Mouse (Mus musculus) urinary bladder, postnatal 36 days (tissue): ENCODE results near the gene Cstad.

Experiments used
- DNase-seq, 2 experiments: peaks; one replicate each; pipeline ENCODE4 v3.0.0; 2022; ENCODE audit warnings: low spot score in 2 of 2, mixed read lengths in 1 of 2

The Cstad gene

DNA sequence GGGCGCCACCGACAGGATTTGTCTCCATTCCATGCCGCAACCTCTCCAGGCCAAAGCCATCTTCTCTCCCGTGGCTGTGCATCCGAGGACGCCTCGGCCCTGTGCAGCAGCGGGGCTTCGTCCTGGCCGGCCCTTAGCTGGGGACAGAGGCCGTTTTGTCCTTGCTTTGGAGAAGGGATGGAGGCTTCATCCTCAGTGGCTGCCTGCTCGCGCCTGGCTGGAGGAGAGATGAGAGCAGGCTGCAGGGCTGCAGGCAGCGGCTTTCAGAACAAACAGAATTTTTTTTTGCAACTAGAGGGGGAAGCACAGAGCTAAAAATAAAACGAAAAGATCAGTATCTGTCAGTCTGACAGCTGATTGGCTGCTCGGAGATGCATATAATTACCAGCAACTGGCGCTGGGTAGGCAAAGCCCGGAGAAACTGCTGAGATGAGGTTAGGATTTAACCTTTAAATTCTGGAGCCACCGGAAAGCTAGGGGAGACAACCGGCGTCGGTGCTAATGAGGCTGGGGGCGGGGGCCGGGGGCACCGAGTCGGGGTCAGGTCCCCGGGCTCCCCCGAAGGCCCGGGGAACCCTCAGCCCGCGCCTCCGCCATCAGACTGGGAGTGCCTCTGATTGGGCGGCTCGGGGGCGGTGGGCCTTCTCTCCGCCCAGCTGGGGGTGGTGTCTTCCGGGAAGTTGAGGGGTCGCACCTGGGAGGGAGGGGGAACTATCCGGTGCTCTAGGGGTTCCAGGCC is at the start of gene Cstad:
Gene Cstad, plus strand, starts transcription at position 400 of the 739 bp plus-strand sequence.
- DNase-seq = peak; percentile 55 to 57

DNA sequence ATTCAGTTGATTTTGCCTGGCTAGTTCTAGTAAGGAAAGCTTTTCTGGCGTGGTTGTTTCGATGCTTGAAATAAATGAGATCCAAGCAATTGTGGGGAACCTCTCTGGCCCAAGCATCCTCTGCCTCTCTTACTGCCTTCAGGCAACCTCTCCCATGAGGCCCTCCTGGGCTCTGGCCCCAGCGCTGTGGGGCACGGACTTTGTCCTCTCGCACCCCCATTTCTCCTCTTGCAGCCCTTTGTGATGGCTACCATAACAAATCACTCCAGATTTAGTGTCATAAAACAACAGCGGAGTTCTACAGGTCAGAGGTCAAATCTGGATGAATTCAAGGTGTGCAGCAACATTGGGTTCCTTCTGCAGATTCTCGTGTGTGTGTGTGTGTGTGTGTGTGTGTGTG is 49.1 kb upstream of the Cstad start:
- DNase-seq = no peak

- DNase-seq = no peak
These were observed 48.6 kb upstream of the Cstad start for GRCm38 (mm10) chr2:30546219-30546618.

DNA sequence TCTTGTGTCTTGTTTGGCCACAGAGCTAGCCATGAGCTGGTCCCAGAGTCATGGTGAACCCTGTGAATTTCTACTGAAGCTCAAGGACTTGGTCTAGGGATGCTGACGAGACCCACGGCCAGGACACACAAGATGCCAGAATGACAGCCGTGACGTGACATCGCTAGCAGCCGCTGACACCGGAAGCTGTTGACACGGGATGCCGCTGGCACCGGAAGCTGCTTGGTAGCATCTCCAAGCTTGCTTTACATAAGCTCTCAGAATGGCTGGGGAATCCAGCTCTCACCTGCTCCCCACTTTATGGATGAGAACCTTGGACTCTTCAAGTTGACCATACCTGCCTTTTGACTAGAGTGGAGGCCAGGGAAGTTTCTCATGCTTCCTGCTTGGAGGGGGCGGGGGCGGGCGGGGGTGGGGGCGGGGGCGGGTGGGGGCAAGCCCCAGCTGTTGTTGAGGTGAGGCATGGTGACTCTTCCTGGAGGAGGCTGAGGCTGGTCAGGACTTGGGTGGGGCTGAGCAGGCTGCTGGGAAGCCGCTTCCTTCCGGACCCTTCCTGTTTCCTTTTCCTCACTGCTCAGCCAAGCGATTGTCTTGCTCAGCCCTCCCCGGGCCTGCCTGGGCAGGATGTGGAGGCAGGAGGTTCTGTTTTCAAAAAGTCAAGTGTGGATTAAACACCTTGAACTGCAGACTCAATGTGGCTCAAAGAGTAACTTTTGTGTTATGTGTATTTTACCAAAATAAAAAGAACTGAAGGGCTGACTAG is 47.2 kb upstream of the Cstad start:
- DNase-seq = peak in 1 of 2 experiments; percentile 69

GRCm38 (mm10) chr2:30551579-30551978 is 43.3 kb upstream of the Cstad start:
- DNase-seq = no peak

DNA sequence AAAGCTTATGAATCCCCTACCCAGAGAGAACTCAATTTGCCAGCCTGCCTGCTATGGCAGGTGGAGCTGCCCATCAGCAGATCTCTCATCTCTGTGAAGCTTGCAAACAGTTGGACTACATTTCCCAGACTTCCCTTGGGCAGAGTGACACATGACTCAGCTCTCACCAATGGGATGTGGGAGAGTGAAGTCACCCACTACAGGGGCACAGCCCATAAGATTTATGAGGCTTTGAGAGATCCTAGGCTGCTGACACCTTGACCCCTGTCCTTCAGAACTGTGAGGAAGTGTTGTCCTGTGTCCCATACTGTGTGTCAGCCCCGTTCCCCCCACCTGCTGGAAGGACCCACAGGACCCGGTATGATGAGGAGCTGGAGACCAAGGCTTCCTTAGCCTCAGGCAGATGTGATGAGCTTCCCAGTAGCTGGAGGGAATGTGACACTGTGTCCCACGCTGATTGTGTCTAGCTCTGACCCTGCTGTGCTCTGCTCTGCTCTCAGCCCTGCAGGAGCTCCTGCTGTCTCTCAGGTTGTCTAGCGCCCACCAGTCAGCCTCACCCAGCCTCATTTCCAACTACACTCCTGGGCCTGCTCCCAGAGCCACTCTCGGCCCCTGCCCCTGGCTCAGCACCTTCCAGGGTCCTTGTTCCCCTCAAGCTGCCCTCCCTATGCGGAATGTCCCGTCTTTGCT is 40.8 kb upstream of the Cstad start:
- peak in 1 of 2 experiments; percentile 41 for DNase-seq

DNA sequence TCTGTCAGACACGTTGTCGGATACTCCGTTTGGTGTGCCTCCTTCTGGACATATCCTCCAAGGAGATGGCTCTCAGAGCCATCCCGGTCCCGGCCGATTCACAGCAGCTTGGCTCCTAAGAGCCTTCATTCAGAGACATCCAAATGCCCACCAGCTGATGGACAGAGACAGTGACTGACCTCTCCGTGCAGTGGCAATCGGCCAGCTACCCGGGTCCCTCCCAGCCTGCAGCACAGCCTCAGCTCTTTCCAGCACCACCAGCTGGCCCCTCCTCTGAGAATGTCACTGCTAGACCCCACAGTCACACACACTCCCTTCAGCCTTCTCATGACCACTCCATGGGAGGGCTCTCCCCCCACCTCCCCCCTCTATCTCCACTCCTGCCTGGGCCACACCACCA is 39.6 kb upstream of the Cstad start:
- no peak for DNase-seq

DNA sequence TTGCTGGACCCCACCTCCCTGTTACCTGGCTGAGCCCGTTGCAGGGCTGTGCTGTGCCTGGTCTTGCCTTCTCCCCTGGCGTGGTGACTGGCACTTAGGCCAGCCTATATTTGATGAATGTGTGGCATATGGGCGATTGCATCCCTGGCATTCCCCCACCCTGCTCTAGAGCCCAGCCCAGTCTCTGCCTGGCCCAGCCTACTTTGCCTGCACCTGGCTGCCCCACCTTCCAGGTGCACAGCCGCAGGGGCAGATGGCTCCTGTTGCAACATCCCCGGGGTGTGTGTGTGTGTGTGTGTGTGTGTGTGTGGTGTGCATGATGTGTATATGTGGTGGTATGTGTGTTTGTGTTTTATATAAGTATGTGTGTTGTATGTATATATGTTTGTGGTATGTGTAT is 38.3 kb upstream of the Cstad start:
- peak; percentile 26 to 37 for DNase-seq

- no peak for DNase-seq
These were observed 35.3 kb upstream of the Cstad start for GRCm38 (mm10) chr2:30559552-30559951.

- no peak for DNase-seq
These were observed 32.3 kb upstream of the Cstad start for GRCm38 (mm10) chr2:30562553-30562952.

DNA sequence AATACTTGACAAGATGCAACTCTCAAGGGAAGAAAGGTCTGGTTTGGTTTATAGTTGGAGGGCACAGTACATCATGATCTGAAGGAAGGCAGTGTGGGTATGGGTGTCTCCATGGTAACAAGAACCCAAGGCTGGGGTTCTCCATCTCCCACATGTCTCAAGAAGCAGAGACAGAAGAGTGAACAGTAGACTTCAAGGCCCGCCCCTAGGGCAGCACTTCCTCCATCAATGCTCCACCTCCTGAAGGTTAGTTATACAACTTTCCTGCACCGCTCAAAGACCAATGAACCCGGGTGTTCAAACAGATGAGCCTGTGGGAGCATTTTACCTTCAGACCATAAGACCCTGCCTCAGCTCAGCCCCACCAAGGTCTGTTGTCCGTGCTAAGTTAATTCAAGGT is 23.2 kb upstream of the Cstad start:
- no peak for DNase-seq

- no peak for DNase-seq
These were observed 21.3 kb upstream of the Cstad start for GRCm38 (mm10) chr2:30573522-30573921.

DNA sequence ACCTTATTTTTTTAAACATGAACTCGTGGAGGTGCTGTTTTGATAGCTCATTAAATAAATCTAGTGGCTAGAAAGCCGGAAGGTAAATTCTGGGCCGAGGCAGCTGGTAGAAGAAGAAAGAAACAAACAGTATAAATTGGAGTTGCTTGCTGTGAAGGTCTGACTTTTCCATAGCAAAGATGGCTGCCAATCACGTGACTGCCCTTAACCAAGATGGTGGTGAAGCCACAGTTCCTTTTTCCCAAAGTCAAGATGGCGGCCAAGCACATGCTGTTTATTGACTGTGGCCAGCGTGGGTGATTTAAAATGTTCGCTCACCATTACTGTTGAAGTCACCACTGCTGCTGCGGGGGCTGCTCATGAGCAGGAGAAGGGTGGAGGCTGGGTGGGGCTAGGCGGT is 17.8 kb upstream of the Cstad start:
- no peak for DNase-seq

- no peak for DNase-seq
These were observed 16.8 kb upstream of the Cstad start for GRCm38 (mm10) chr2:30578006-30578405.

GRCm38 (mm10) chr2:30587161-30587560 is 7.7 kb upstream of the Cstad start:
- peak in 1 of 2 experiments; percentile 47 for DNase-seq

- DNase-seq = no peak
These were observed 7.2 kb upstream of the Cstad start for GRCm38 (mm10) chr2:30587671-30588070.

GRCm38 (mm10) chr2:30588985-30589511 is 5.8 kb upstream of the Cstad start:
- DNase-seq = peak in 1 of 2 experiments; percentile 48

- no peak for DNase-seq
These were observed 5.1 kb upstream of the Cstad start for GRCm38 (mm10) chr2:30589781-30590180.

DNA sequence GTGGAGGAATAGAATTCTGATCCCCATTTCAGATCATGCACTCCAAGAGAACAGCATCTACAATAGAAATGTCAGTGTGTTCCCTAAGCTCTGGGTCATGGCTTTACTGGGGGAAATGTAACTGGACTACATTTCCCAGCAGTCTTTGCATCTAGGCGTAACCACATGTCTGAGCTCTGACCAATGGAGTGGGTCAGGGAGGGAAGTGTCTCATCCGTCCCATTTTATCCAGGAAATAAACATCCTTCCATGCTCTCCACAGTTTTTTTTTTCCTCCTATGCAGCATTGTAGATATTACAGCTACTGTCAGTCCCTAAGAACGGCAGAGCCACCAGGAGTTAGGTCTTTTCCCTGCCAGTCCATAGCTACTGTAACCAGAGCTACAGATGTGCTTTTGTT is 3.9 kb upstream of the Cstad start:
- peak in 1 of 2 experiments; percentile 46 for DNase-seq

DNA sequence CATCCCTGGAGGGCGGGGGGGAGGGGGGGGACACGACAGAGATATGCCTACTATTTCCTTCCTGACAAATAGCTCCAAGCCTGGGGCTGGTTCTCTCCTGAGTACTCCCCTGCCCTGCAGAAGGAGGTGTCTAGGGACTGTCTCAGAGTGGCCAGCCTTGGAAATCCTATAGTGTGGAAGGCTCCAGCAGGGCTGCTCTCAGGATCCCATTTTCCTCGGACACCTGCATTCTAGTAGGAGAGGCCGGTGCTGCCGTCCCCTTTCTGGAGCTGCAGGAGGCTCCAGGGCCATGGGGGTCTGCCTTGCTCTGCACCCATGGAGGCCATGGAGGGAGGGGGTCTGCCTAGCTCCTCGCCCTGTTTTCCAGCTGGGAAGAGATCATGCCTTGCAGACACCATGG is 2.4 kb upstream of the Cstad start:
- no peak for DNase-seq

DNA sequence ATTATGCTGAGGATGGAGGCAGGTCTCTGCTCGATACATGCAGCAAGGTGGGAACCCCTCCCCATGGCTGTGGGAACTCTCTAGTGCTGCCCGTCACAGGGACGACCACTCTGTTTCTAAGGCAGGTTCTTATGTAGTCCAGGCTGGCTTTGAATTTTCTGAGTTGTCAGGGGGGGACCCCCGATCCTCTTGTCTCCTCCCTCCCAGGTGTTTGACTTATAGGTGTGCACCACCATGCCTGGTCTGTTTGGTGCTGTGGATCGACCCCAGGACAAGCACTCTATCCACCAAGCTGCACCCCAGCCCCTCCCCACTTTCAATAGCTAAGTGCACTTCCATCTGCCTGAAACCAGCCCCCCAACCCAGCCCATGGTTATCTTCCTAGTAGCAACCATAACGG is 1.9 kb upstream of the Cstad start:
- no peak for DNase-seq

DNA sequence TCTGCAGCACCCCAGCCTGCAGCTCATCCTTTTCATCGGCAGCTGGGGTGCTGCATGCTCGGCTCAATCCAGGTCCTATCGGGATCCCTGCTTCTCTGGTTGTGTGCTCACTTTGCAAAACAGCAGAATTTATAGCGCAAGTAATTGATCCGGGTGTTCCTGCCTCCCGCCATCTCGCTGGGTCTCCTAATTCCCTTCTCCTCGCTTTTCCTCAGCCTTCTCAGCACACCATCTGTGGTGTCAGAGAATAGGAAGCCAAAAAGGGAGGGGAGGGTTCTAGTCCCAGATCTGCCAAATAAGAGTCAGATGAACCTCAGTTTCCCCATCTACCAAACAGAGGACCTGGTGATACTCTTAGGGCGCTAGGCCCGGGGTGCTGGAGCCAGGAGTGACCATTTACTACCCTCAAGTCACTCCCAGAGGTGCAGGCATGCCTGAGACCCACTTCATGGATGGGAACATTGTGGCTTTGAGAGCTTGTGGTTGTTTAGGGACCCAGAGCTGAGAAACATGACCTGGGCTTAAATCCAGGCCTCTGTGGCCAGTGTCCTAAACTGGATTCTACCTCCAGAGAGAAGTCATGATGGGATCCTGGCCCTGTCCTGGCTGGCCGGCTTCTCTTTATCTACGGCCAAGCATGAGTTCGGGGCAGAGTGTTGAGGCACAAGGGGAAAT is 1.1 kb upstream of the Cstad start:
- no peak for DNase-seq
